Mouse (Mus musculus) thymus, postnatal 25 days (tissue): Measurements from ENCODE around the gene Exd2.

ENCODE experiments used
- DNase-seq: peaks from one replicate; pipeline ENCODE4 v3.0.0; 2022

The Exd2 gene

GRCm38 (mm10) chr12:80500506-80500905, 37.6 kb downstream of the Exd2 start:
- DNase-seq = no peak

- DNase-seq = no peak
These were observed 41.8 kb downstream of the Exd2 start for GRCm38 (mm10) chr12:80504718-80505117.

GRCm38 (mm10) chr12:80507041-80507745, 44.3 kb downstream of the Exd2 start:
- no peak for DNase-seq

- no peak for DNase-seq
These were observed 55.1 kb downstream of the Exd2 start, which contains the start of gene Galnt16 for GRCm38 (mm10) chr12:80517977-80518376. Gene Galnt16, plus strand, starts transcription at chr12:80518277.

- no peak for DNase-seq
These were observed 55.5 kb downstream of the Exd2 start for GRCm38 (mm10) chr12:80518393-80518756.

- no peak for DNase-seq
These were observed 56.1 kb downstream of the Exd2 start for GRCm38 (mm10) chr12:80518757-80519620.

- DNase-seq = no peak
These were observed 56.9 kb downstream of the Exd2 start for GRCm38 (mm10) chr12:80519621-80520332.

GRCm38 (mm10) chr12:80522006-80522405, 59.1 kb downstream of the Exd2 start:
- no peak for DNase-seq

- no peak for DNase-seq
These were observed 61.5 kb downstream of the Exd2 start for GRCm38 (mm10) chr12:80524276-80524921.

GRCm38 (mm10) chr12:80525513-80525912, 62.6 kb downstream of the Exd2 start:
- DNase-seq = no peak

GRCm38 (mm10) chr12:80526511-80526910, 63.6 kb downstream of the Exd2 start:
- no peak for DNase-seq

GRCm38 (mm10) chr12:80527727-80528389, 65.0 kb downstream of the Exd2 start:
- no peak for DNase-seq

GRCm38 (mm10) chr12:80530052-80530451, 67.2 kb downstream of the Exd2 start:
- DNase-seq = no peak

GRCm38 (mm10) chr12:80530630-80531029, 67.7 kb downstream of the Exd2 start:
- DNase-seq = no peak

GRCm38 (mm10) chr12:80531585-80531984, 68.7 kb downstream of the Exd2 start:
- DNase-seq = no peak

- no peak for DNase-seq
These were observed 71.0 kb downstream of the Exd2 start for GRCm38 (mm10) chr12:80533876-80534275.

GRCm38 (mm10) chr12:80537313-80537712, 74.4 kb downstream of the Exd2 start:
- no peak for DNase-seq

- DNase-seq = no peak
These were observed 75.4 kb downstream of the Exd2 start for GRCm38 (mm10) chr12:80538311-80538710.

GRCm38 (mm10) chr12:80545310-80545709, 82.4 kb downstream of the Exd2 start:
- DNase-seq = no peak

GRCm38 (mm10) chr12:80549646-80550045, 86.8 kb downstream of the Exd2 start:
- DNase-seq = no peak
